Mouse (Mus musculus): ENCODE measurements around the gene Trarg1.
A peak's percentile ranks its signal among the peaks of the same experiment; 100 is the strongest.

- TF ChIP-seq CTCF (IDR thresholded peaks at IDR 0.05; ENCODE audit: low read depth) (peak; percentile 84), EP300 (IDR thresholded peaks at IDR 0.05; ENCODE audit: low read depth) (no peak)
These were observed 32.1 kb upstream of the Trarg1 start for GRCm38 (mm10) chr11:76647500-76647899.
